Mouse (Mus musculus) liver, adult (tissue): ENCODE measurements around the gene Metap2.

ENCODE experiments used
- GATA4 ChIP-seq: IDR thresholded peaks from 2 replicates; pipeline ENCODE4 v1.6.1; 2014; ENCODE audit warnings: mild to moderate bottlenecking, low read length; ENCODE audit not compliant: insufficient replicate concordance

Metap2 gene

DNA sequence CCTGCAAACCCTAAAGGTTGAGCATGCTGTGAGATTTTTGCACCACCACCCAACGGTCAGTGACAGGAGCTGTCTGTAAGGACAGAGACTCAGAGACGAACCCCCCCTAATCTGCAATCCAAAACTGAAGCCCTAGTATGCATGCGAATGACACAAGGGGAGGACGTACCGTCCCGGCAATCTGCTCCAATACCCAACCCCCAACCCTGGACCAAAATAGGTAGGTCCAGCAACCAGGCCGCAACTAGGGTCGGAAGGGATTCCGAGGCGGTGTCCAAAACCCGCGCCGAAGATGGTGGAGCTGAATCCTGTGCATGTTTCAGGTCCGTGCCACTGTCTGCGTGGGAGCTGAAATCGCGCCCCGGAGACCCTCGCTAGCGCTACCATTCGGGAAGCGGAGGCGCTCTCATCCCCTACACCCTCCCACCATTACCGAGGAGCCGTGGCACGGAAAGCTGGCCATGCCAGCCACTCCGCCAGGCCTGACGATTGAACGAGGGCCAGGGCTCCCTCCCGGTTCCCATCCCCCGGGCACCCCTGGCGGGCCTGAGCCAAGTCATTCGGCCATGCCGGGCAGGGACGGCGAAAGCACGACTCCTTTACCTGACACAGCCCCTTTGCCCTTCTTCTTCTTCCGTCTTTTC, 7.8 kb downstream of the Metap2 start:
- TF ChIP-seq GATA4 = no peak

DNA sequence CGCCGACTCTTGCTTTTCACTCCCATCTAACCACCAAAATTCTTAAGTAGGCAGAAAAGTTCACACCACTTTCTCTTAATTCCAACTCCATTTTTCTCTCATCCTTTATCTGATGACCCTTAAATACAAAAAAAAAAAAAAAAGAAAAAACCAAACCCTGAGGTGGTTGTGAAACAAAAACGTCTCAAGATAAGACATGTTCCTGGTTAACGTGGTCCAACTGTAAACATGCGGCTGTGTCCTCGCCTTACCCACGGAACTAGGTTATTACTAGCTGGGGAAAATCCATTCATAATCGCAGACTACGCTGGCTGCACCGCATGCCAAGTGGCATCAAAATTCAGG, 8.3 kb downstream of the Metap2 start:
- no peak for TF ChIP-seq GATA4

DNA sequence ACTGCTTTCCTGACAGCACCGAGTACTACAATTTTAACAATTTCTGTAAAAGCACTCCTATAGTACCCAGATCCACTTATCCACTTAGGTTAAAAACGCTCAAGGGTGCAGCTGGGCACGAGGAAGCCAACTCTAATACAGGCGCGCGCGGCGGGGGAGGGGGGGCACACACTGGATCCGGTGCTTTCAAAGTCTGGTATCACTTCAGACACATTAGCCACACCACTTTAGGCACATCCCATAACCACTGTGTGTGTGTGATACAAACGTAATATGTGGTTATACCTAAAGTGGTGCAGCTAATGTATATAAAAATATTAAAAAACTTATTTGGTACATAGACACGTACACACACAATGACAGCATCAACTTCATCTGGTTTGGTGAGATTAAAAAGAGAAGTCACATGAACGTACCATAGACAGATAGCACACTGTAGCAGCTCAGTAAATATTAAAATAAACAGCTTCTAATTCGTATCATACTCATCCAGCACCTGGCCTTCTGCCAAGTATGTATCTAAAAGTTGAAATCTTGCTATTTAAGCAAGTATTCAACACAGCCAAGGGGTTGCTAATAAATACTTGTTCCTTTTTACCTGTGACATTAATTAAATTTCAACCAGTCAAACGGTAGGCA, 10.9 kb downstream of the Metap2 start:
- no peak for TF ChIP-seq GATA4

DNA sequence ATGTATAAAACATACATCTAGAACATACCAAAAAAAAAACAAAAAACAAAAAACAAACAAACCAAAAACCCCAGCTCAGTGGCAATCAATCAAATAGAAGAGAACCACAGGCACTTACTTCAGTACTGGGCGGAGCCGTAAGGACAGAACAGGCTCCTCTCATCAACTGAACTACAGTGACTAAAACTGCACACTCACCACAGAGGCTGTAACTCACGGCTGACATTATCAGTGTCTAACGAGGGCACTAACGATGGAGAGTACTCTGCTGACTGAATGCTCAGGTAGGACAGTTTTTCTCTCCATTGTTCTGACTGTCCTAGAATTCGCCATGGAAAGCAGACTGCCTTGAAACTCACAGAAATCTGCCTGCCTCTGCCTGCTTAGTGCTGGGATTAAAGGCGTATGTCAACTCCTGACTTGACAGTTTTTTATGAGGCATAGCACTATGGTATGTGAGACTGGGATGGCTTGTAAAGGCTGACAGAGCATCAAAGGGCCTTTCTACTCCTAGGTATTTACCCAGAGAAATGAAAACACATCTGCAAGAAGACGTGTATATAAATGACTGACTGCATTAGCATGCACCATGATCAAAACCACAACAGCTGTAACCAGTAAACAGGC, 14.0 kb downstream of the Metap2 start:
- no peak for TF ChIP-seq GATA4

DNA sequence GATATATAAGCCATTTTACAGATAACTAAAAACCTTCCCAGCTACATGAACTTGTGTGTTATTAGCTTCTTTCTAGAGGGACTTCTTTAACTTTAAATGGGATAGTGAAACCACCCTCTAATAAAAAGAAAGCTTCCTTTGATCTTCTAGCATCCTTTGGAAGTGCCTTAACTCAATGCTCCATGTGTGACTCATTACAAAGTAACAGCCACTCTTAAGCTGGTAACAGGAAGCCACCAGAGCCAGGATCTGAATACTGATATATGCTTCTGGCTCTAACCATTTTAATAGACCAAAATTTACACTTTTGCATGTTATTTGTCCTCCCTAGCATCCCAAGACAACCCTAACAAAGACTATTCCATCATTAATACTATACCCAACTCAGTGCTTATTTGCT, 15.0 kb downstream of the Metap2 start:
- no peak for TF ChIP-seq GATA4

DNA sequence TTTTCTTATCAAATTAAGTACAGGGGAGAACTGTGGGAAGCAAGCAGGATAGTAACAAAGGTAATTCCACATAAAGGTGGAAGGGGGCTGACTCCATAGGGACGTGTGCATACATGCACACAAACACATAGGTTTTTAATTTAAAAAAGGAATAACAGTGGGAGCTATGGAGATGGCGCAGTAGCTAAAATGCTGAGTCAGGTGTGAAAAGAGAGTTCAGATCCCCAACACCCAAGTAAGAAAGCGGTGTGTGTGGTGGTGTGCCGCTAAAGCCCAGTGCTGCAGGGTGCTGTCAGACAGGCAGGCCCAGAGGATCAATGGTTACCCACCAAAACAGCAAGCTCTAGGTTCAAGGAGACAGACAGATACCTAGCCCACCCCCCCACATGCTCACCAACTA, 18.2 kb downstream of the Metap2 start:
- no peak for TF ChIP-seq GATA4

DNA sequence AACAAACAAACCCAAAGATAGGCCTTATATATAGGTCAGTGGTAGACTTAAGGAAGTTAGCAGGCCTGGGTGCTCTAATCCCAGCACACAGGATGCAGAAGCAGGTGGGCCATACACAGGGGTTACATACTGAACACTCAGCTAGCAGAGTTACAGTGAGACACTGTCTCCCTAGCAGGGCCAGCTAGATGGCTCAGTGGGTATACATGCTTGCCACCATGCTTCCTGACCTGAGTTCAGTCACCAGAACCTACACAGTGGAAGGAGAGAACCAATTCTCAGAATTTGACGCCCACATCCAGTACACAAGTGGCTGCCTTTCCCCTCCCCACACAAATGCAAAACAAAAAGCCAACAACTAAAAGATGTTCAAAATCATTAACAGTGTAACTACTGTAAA, 20.1 kb downstream of the Metap2 start:
- TF ChIP-seq GATA4 = no peak

DNA sequence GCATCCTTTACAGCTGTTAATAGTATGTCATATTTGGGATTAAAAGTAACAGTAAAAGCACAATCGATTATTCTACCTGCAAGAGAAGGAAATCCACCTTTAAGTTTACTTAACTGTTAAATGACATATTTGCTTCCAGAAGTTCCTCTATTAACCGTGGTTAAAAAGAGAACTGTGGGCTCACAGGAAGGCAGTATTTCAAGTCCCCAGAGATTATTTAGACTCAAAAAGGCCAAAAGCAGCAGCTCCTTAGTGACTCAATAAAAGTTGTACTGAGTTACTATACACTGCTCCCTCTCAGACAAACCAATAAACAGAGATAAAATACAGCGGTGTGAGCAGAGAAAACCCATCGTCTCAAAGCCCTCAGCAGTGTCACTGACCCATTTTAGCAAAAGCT, 28.0 kb downstream of the Metap2 start:
- TF ChIP-seq GATA4 = no peak

DNA sequence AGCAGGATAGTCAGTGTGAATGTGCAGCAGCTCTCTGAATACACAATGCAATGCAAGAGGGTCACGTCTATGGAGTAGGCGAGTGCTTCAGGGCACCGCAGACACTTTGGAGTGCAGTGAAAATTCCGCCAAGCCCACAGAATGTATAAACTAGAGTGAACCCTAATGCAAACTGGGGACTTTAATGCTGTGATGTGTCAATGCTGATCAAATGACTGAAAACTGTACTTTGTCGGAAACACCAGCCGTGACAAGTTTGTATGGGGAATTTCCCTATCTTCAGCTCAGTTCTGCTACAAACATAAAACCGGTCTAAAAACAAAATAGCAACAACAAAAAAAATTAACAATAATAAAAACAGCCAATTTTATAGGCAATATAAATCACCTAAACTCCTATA, 28.5 kb downstream of the Metap2 start:
- no peak for TF ChIP-seq GATA4

DNA sequence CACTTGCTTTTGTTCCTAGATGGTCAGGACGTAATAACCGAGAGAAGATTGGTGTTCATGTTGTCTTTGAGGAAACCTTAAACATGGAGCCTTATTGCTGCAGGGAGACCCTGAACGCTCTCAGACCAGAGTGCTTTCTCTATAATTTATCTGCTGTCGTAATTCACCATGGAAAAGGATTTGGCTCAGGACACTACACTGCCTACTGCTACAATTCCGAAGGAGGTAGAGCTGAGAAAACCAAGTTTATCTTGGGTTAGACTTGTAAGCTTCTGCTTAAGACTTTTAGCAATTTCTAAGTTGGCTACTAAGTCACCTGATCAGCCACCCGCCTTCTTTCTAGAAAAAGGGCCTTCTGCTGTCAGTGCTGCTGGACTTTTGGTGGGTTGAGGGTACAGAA, 40.8 kb downstream of the Metap2 start:
- TF ChIP-seq GATA4 = no peak

DNA sequence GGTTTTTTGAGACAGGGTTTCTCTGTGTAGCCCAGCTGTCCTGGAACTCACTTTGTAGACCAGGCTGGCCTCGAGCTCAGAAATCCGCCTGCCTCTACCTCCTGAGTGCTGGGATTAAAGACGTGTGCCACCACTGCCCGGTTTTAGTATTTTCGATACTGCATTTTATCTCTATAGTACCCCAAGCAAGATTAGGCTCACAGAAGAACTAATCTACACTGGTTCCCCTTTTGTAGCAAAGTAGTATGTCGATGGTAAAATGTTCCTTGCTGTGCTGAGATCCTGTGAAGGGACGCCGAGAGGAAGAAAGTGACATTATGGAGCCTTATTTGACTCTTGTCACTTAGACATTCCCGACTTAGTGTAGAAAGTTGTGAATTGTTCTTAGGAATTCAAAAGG, 41.8 kb downstream of the Metap2 start:
- no peak for TF ChIP-seq GATA4

DNA sequence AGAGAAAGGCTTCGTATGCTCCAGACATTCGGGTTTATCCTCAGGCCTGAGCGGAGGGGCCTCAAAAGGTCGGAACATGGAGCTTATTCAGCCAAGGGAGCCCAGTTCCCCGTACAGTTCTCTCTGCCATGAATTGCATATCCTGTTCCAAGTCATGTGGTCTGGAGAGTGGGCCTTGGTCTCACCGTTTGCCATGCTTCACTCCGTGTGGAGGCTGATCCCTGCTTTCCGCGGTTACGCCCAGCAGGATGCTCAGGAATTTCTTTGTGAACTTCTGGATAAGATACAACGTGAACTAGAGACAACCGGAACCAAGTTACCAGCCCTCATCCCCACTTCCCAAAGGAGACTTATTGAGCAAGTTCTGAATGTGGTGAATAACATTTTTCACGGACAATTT, 50.2 kb downstream of the Metap2 start:
- TF ChIP-seq GATA4 = no peak

DNA sequence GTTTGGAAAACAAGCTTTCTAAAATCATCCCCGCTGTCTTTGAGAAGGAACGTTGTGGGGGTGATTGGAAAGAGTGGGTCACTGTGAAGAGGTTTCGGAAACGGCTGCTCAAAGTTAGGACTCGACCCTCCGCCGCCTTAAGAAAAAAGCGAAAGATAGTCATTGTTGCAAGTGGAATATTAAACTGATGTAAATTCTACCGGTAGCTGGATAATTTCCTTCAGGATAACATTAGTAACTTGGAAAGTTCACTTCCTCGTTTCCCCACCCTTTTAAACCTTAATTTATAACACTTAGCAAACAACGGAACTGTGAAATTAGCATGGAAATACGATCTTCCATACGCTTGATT, 62.5 kb downstream of the Metap2 start:
- no peak for TF ChIP-seq GATA4

DNA sequence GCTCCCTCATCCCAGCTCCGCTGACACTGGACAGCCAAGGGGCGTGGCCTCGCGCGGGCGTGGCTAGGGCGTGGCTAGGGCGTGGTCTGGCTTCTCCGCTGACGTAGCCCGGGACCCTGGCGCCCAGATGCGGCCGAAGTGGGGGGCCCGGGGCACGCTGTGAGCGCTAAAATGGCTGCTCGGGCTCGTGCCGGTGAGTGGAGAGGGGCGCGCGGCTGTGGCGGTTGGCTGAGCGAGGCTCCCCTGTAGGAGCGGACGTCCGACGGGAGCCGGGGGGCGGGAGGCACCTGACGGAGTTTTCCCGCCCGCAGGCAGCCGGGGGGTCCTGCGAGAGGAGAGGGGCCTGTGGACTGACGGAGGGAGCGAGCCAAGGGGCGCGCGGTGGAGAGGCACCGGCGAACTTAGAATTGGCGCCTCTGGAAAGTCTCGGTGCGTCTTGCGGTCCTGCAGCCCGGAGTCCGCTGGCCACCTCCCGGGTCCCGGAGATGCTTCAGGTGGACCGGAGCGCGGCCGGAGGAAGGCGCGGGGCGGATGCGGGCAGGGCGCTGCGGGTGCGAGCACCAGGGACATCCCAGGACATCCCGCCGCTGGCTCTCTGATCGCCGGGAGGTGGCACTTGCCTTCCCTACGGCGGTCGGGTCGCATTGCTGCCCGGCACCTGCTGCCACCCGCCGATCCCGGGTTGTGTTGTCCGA, 63.0 kb downstream of the Metap2 start:
- no peak for TF ChIP-seq GATA4

DNA sequence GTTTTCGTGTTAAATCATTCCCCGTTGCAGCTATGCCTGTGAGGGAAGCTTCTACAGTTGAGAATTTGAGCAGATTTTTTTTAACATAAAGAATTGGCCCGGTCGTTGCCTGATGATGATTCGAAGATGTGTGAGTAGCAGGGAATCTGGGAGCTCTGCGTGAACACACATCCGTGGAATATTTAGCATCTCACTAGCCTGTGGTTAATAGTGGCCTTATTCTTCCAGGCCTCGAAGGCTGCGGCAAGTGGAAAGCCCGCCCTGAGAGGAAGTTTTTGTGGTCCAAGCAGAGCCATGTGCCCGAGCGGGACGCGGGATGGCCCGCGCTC, 63.6 kb downstream of the Metap2 start:
- TF ChIP-seq GATA4 = no peak

DNA sequence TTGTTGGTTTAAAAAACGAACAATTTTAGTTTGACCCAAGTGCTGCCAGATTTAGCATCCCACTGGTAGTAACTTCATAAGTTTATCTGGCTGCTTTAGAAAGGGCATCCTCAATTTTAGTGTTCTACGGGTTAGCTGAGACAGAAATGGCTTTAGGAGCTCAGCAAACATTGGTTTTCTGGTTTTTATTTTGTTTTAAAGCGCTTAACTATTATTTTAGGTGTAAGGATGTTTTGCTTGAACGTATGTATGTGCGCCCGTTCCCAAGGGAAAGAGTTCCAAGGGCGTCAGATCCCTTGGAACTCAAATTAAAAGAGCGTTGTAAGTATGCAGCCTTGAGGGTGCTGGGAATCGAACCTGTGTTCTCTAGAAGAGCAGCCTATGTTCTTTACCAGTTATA, 64.1 kb downstream of the Metap2 start:
- TF ChIP-seq GATA4 = no peak

DNA sequence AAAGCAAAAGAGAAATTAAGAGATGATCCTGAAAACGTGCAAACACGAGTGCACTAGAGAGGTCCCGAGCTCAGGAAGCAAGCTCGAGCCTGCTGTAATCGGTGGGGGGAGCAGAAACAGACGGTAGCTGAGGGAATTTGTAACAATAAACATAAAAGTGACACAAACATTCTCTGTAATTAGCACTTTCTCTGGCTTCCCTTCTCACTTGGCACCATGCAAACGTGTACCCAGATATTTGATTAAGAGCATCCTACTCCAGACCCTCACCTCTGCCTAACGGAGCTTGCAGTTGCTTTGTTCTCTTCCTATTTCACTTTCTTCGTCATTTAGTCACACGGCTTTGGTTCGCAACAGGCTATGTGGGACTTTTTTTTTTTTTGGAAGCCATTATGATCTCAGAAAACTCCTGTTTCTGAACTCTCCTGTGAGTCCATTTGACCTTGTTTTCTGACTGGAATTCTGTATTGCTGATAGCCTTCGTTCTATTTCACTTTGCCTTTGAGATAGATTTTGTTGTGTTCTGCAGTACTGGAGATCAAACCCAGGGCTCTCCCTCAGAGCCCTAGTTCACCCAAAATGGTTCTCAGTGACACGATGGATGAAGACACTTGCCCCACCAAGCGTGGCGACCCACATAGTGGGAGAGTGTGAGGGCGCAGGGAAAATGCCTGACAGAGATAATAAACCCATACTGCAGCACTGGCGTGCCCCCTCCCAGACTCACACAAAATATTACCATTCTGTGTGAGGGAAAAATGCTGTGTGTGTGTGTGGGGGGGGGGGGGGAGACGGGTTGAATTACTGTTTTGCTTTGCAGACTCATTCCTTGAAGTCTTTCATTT, 64.9 kb downstream of the Metap2 start:
- no peak for TF ChIP-seq GATA4
